Mouse (Mus musculus): ENCODE results near the gene Josd2. TPM values are rescaled to one million over a fixed set of nuclear protein-coding genes. Genes with fewer than 3 reads are reported as not detected.

Gene Josd2
- polyA plus RNA-seq, 1 experiment from 2014 or later = 27.9 TPM

DNA sequence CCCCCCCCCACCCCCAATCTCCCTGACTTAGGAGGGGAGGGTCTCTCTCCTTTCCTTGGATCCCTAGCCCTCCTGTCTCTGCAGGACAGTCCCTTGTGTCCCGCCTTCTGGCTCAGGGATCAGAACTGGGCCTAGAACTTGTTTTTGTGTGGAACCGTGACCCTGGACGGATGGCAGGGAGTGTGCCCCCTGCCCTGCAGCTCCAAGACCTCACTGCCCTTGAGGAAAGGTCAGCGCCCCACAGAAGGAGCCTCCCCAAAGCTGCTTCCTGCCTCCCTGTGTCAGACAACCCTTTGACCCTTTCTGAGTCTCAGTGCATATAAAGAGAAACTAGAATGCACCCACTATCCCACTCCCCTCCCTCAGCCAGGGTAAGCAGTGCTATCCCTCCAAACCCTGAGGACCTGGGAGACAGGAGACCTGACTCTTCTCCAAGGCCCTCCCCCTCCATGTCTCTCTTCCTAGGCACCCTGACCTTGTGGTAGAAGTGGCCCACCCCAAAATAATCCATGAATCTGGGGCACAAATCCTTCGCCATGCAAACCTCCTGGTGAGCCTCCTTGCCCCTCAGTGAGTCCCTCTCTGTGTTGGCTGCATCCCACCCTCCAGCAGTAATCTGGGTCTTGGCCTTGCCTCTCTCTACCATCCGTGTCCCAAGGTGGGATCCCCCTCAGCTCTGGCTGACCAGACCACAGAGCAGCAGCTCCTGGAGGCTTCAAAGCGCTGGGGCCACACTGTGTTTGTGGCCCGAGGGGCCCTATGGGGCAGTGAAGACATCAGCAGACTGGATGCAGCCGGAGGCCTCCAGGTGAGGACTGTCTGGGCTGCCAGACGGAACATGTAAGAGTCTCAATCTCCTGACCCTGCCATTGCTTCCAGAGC, 1.5 kb upstream of the Josd2 start:
- DNase-seq = no peak
- WGBS = 77% methylated on average over 10 of the region's 10 CpGs
- Histone ChIP-seq H3K9ac (replicated peaks; ENCODE audit: low read length) (no peak overlapping the region), H3K4me3 (replicated peaks; ENCODE audit: low read depth, low read length) (no peak overlapping the region), H3K9me3 (ENCODE audit: control insufficient read depth, low read length) (no peaks in the 10 kb centered on the region), H3K4me2 (ENCODE audit: low read length) (no peak overlapping the region), H3K27ac (replicated peaks; ENCODE audit: low read depth, low read length) (peak overlapping the region; percentile 93), H3K36me3 (ENCODE audit: control insufficient read depth, insufficient read depth, low read length) (peaks cover 34% of the 10 kb centered on the region), H3K4me1 (ENCODE audit: control insufficient read depth, insufficient read depth, low read length) (peaks cover 41% of the 10 kb centered on the region), H3K27me3 (ENCODE audit: control insufficient read depth, insufficient read depth, low read length) (no peaks in the 10 kb centered on the region)
- no peak for ATAC-seq (ENCODE audit: low FRiP score, low TSS enrichment)

GRCm38 (mm10) chr7:44466888-44467311, 880 bp upstream of the Josd2 start:
- no peak for ATAC-seq (ENCODE audit: low FRiP score, low TSS enrichment)

DNA sequence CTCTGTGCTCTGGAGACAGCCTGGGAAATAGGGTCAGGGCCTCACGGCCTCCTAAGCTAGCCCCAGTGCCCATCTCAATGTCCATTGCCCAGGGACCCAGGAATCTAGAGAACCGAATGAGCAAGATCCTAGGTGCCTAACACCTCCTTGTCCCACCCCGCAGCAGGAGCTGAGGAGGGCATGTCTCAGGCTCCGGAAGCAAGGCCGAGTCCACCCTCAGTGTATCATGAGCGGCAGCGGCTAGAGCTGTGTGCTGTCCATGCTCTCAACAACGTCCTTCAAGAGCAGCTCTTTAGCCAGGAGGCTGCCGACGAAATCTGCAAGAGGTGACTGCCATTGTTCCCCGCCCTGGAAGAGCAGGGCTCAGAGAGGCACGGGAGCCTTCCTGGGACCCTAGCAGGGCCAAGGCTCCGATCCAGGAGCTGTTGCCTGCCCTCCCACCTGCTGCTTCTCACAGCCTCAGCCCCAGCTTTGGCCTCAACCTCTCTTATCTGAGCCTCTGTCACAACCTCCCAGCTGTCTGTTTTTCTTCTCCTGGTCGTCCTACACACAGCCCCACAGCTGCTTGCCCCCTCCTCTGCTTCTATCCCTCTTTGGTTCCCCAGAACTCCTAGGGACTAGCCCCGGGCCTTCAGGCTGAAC, 985 bp downstream of the Josd2 start:
- Histone ChIP-seq H3K27me3 (ENCODE audit: control insufficient read depth, insufficient read depth, low read length) (no peaks in the 10 kb centered on the region), H3K36me3 (ENCODE audit: control insufficient read depth, insufficient read depth, low read length) (peaks cover 9% of the 10 kb centered on the region), H3K27ac (replicated peaks; ENCODE audit: low read depth, low read length) (peak overlapping the region; percentile 93), H3K9ac (replicated peaks; ENCODE audit: low read length) (peak overlapping the region; percentile 64), H3K4me1 (ENCODE audit: control insufficient read depth, insufficient read depth, low read length) (peaks cover 46% of the 10 kb centered on the region), H3K4me3 (replicated peaks; ENCODE audit: low read depth, low read length) (peak overlapping the region; percentile 46), H3K9me3 (ENCODE audit: control insufficient read depth, low read length) (no peaks in the 10 kb centered on the region), H3K4me2 (ENCODE audit: low read length) (peak overlapping the region; percentile 76)
- 51% methylated on average over 15 of the region's 15 CpGs for WGBS
- peak; percentile 38 for DNase-seq
- no peak for ATAC-seq (ENCODE audit: low FRiP score, low TSS enrichment)

More at GRCm38 (mm10) chr7:44466888-44467311, 880 bp upstream of the Josd2 start:
- Histone ChIP-seq H3K9ac (replicated peaks; ENCODE audit: low read length) (no peak overlapping the region; the same call in 1 of the 2 replicates), H3K4me1 (ENCODE audit: control insufficient read depth, insufficient read depth, low read length) (peaks cover 41% of the 10 kb centered on the region), H3K27ac (replicated peaks; ENCODE audit: low read depth, low read length) (peak overlapping the region; percentile 93), H3K27me3 (ENCODE audit: control insufficient read depth, insufficient read depth, low read length) (no peaks in the 10 kb centered on the region), H3K4me2 (ENCODE audit: low read length) (no peak overlapping the region), H3K36me3 (ENCODE audit: control insufficient read depth, insufficient read depth, low read length) (peaks cover 28% of the 10 kb centered on the region), H3K4me3 (replicated peaks; ENCODE audit: low read depth, low read length) (no peak overlapping the region), H3K9me3 (ENCODE audit: control insufficient read depth, low read length) (no peaks in the 10 kb centered on the region)
- WGBS = 79% methylated on average over 16 of the region's 16 CpGs
- DNase-seq = no peak

DNA sequence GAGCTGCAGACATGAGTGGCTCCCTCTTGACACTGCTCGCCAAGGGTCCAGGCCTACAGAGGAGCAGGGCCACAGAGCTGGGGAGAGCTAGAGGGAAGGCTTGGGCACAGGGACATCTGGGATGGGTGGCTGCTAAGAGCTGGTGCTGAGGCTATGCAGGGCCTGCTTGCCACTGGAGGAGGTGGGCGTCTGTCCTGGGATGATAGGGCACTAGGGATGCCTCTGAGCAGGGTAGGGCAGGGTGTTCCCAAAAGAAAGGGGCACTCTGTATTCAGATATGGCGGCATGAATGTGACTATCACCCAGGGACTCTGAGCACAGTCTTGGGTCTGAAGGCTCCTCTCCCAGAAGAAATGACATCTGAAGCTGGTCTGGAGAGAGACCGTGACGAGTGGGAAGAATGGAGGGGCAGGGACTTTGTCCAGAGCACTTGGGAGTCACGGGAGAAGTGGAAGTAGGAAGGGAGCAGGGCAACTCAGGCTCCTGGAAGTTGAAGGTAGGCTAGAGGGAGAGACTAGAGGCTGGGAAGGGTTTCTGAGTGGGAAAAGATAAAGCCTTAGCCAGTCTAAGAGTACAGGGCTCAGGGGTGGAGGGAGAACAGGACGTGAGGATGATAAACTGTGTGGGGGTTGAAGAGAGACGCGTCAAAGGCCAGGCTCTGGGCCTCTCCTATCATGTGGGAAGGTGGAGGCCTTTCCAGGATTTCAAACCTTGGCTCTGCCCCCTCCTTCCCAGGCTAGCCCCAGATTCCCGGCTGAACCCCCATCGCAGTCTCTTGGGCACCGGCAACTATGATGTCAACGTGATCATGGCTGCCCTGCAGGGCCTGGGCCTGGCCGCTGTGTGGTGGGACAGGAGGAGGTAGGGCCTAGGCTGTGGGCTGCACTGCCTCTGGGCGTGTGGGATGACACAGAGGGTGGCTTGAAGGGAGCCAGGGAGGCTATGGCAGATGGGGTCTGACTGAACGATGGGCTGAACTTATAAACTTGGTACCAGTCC, 2.2 kb downstream of the Josd2 start:
- H3K4me1 ChIP-seq (ENCODE audit: control insufficient read depth, insufficient read depth, low read length) = peaks cover 41% of the 10 kb centered on the region
- ATAC-seq (ENCODE audit: low FRiP score, low TSS enrichment) (no peak), DNase-seq (no peak)
- H3K27ac ChIP-seq (replicated peaks; ENCODE audit: low read depth, low read length) = peak overlapping the region; percentile 93; the same call in 1 of the 2 replicates
- H3K4me2 ChIP-seq (ENCODE audit: low read length) = no peak overlapping the region
- no peaks in the 10 kb centered on the region for H3K9me3 ChIP-seq (ENCODE audit: control insufficient read depth, low read length)
- no peak overlapping the region for H3K9ac ChIP-seq (replicated peaks; ENCODE audit: low read length)
- 90% methylated on average over 16 of the region's 16 CpGs for WGBS
- H3K27me3 ChIP-seq (ENCODE audit: control insufficient read depth, insufficient read depth, low read length) = no peaks in the 10 kb centered on the region
- H3K4me3 ChIP-seq (replicated peaks; ENCODE audit: low read depth, low read length) = no peak overlapping the region
- peaks cover 3% of the 10 kb centered on the region; the same call in 1 of the 2 replicates for H3K36me3 ChIP-seq (ENCODE audit: control insufficient read depth, insufficient read depth, low read length)

DNA sequence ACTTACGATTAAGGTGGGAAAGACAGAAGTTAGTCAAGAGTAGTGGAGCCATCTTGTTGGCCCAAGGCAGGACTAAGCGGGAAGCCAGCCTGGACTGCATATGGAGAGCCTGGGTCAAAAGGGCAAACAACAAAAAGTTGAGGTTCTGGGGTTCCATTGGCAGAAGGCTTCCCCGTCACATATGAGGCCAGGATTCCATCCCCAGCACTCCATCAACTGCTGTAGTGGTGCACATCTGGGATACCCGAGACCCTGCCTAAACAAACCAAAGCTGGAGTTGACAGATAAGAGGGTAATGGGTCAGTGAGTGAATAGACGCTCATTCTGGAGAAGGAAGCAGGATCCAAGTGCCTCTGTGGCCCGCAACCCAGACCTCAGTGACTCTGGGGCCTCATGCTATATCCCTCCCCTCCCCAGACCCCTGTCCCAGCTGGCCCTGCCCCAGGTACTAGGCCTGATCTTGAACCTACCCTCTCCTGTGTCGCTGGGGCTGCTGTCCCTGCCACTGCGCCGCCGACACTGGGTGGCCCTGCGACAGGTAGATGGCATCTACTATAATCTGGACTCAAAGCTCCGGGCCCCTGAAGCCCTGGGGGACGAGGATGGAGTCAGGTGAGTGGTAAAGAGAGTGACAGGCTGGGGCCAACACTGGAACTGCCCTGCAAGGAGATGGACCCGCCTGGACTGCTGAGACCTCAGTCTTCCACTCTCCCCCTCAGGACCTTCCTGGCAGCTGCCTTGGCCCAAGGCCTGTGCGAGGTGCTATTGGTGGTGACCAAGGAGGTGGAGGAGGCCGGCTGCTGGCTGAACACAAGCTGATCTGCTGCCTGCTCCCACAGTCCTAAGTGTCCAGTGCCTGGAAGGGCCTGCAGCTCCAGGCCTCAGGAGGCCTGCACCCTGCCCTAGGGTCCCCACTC, 3.2 kb downstream of the Josd2 start:
- Histone ChIP-seq H3K36me3 (ENCODE audit: control insufficient read depth, insufficient read depth, low read length) (no peaks in the 10 kb centered on the region), H3K4me3 (replicated peaks; ENCODE audit: low read depth, low read length) (no peak overlapping the region), H3K9ac (replicated peaks; ENCODE audit: low read length) (no peak overlapping the region), H3K27ac (replicated peaks; ENCODE audit: low read depth, low read length) (no peak overlapping the region), H3K27me3 (ENCODE audit: control insufficient read depth, insufficient read depth, low read length) (no peaks in the 10 kb centered on the region), H3K4me2 (ENCODE audit: low read length) (no peak overlapping the region), H3K4me1 (ENCODE audit: control insufficient read depth, insufficient read depth, low read length) (peaks cover 35% of the 10 kb centered on the region), H3K9me3 (ENCODE audit: control insufficient read depth, low read length) (no peaks in the 10 kb centered on the region)
- 89% methylated on average over 16 of the region's 16 CpGs for WGBS
- DNase-seq = no peak
- no peak for ATAC-seq (ENCODE audit: low FRiP score, low TSS enrichment)

DNA sequence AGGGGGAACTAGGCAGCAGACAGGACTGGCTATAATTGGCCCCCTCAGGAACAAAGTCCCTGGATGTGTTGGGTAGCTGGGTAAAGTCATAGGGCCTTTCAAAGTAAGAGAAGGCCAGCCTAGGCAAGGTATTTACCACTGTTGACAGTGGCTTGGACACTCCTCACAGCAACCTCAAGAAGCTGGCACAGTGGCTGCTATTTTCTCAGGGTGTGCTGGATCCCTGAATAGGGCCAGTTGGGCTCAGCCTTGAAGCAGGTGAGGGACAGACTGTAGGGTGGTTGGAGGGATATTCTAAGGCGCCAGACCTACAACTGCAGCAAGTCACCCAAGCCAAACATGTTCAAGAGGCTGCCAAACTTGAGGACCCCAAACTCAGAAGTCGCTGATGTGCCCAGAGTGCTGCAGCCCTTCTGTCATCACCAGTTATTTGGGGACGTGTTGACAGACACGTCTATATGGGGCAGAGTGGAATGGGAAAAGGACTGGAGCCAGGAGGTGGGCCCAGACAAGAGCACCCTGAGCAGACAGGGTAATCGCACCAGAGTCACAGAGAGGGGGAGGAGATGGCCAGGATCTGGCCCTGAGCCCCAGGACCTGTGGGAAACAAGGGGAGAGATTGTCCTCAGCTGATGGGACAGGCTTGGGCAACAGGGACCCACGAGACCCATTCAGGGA, 4.2 kb downstream of the Josd2 start:
- Histone ChIP-seq H3K9me3 (ENCODE audit: control insufficient read depth, low read length) (no peaks in the 10 kb centered on the region), H3K36me3 (ENCODE audit: control insufficient read depth, insufficient read depth, low read length) (no peaks in the 10 kb centered on the region), H3K4me3 (replicated peaks; ENCODE audit: low read depth, low read length) (no peak overlapping the region), H3K27ac (replicated peaks; ENCODE audit: low read depth, low read length) (no peak overlapping the region; the same call in 1 of the 2 replicates), H3K4me2 (ENCODE audit: low read length) (no peak overlapping the region), H3K4me1 (ENCODE audit: control insufficient read depth, insufficient read depth, low read length) (peaks cover 35% of the 10 kb centered on the region), H3K27me3 (ENCODE audit: control insufficient read depth, insufficient read depth, low read length) (peaks cover 4% of the 10 kb centered on the region; the same call in 1 of the 2 replicates), H3K9ac (replicated peaks; ENCODE audit: low read length) (no peak overlapping the region)
- 37% methylated on average over 6 of the region's 6 CpGs for WGBS
- DNase-seq (no peak), ATAC-seq (ENCODE audit: low FRiP score, low TSS enrichment) (no peak)

DNA sequence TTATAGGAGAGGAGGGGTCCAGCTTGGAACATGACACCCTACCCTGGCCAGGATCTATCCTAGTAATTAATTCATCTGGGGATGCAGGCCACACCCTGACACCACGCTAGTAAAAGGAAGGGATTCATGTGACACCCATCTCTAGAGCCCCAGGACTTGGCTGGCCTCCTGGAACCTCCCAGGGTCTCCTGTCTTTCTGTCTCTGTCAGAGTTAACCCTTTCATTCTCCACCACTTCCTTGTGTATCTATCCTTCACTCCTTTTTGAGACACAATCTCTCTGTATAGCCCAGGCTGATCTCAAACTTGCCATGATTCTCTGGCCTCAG, 4.7 kb downstream of the Josd2 start:
- WGBS = 12% methylated on average over 1 of the region's 1 CpGs
- no peak for DNase-seq
- H3K36me3 ChIP-seq (ENCODE audit: control insufficient read depth, insufficient read depth, low read length) = no peaks in the 10 kb centered on the region
- H3K9me3 ChIP-seq (ENCODE audit: control insufficient read depth, low read length) = no peaks in the 10 kb centered on the region
- H3K4me3 ChIP-seq (replicated peaks; ENCODE audit: low read depth, low read length) = no peak overlapping the region
- H3K4me2 ChIP-seq (ENCODE audit: low read length) = no peak overlapping the region
- no peak overlapping the region for H3K9ac ChIP-seq (replicated peaks; ENCODE audit: low read length)
- H3K27ac ChIP-seq (replicated peaks; ENCODE audit: low read depth, low read length) = no peak overlapping the region
- peaks cover 33% of the 10 kb centered on the region for H3K4me1 ChIP-seq (ENCODE audit: control insufficient read depth, insufficient read depth, low read length)
- ATAC-seq (ENCODE audit: low FRiP score, low TSS enrichment) = no peak
- peaks cover 7% of the 10 kb centered on the region; the same call in 1 of the 2 replicates for H3K27me3 ChIP-seq (ENCODE audit: control insufficient read depth, insufficient read depth, low read length)
